Mouse (Mus musculus) heart, adult 9 months (tissue): ENCODE measurements around the gene Vmn2r3.
"Not testable (repeated sequence)": the region's sequence is repeated elsewhere in the genome, so short reads cannot be mapped to it uniquely, and the experiment has no call there.

Source experiments
- DNase-seq, 2 experiments: peaks; one replicate each; pipeline ENCODE4 v3.0.0; 2022; ENCODE audit warnings: low spot score in 2 of 2

The Vmn2r3 gene

GRCm38 (mm10) chr3:64289609-64290008 lies at the start of gene Vmn2r3:
Gene Vmn2r3 (minus strand): TSS chr3:64289709.
- no peak for DNase-seq

- no peak for DNase-seq
Measured at GRCm38 (mm10) chr3:64332548-64332947, 43.0 kb upstream of the Vmn2r3 start.

GRCm38 (mm10) chr3:64321824-64322223 lies 32.3 kb upstream of the Vmn2r3 start:
- DNase-seq = no peak

DNA sequence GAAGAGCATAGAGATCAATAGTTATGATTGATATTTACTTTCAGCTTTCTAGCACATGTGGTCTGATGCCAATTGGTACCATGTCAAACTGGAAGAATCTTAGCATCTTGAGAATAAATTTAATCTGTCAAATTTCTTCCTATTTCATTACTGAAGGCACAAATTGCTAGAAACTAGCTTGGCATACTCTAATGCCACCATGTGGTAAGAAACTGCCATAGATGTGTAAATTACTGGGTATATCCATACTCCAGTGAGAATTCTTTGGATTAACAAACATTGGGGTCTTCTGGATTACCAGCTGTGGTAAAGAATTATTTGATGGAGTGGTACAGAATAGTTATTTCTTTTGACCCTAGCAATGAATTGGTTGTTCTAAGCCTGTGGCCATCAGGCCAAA lies 17.3 kb upstream of the Vmn2r3 start:
- DNase-seq = no peak

GRCm38 (mm10) chr3:64265762-64266112 lies 23.8 kb downstream of the Vmn2r3 start:
- no peak for DNase-seq

DNA sequence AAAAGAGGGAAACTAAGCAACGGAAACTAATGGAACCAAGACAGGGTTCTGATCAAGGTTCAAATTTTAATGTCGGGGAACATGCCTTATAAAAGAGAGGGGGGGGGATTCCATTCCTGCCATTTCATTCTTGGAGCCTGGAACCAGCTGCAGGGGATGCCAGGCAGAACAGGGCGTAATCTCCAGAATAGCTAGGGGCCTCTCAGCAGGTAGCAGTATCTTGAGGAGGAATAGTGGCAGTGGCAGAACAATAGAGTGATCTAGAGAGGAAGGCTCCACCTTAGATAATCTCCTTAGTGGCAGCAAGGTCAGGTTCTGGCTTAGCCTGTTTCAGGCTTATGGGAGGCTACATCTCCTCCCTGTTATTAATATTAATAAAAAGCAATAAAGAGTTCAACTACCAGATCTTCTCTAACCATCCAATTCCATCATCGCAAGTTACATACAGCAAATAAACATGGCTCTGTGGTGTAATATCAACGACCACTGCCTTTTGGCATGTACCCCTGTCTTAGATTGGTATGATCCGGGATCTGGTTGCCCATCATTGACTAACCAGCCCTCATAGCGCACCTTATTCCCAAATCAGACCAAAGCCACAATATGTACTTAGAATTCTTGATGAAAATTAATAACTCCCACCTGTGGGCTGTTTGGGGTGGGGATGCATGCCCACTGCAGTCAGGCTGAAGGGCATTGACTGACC lies 24.3 kb downstream of the Vmn2r3 start:
- not testable (repeated sequence) for DNase-seq

GRCm38 (mm10) chr3:64259582-64259981 lies 29.9 kb downstream of the Vmn2r3 start:
- peak; percentile 29 to 41 for DNase-seq

- DNase-seq = no peak
Measured at GRCm38 (mm10) chr3:64251646-64252045, 37.9 kb downstream of the Vmn2r3 start.

- DNase-seq = not testable (repeated sequence)
Measured at GRCm38 (mm10) chr3:64250461-64250860, 39.0 kb downstream of the Vmn2r3 start.

DNA sequence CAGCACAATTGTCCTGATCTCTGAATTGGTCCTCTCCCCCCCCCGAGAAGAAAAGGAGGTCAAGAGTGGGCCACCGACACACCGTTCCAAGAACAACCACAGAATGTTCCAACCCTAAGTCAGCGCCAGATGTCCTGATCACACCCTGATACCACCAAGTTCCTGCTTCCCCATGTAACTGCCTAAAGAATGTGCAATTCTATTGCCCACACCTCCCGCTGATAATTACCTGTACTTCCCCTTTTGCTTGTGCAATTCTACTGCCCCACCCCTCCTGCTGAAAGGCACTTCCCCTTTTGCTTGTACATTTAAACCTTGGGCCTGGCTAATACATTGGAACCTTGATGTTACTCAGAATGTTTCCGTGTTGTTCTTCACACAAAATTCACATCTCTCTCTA lies 54.0 kb downstream of the Vmn2r3 start:
- not testable (repeated sequence) for DNase-seq

GRCm38 (mm10) chr3:64233655-64234054 lies 55.9 kb downstream of the Vmn2r3 start:
- not testable (repeated sequence) for DNase-seq

DNA sequence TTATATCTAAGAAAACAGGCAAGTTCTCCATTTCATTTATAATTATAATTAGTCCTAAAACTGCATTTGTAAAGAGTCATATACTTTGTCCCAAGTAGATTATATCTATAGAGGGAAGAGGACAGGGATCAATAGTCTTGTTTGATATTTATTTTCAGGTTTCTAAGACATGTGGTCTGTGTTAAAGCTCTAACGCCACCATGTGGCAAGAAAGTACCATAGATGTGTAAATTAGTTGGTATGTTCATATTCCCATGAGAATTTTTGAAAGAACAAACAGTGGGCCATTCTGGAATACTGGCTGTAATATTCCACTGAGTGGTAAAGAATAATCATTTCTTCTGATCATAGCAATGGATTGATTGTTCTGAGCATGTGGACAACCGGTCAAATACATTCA lies 62.3 kb downstream of the Vmn2r3 start:
- no peak for DNase-seq
